ENCODE assay signal across 15 mouse cellular contexts in genomic region chr16:52333631-52334030, GRCm38 (mm10).
A peak's percentile ranks its signal among the peaks of the same experiment; 100 is the strongest.
DNase-seq lines count a peak whose midpoint lies in the region; ATAC-seq lines count a peak whose summit lies in the region.
"Had no signal": no experiment of that assay in that cellular context is flagged by ENCODE, and none has a peak within 500 bp of the region (broad histone marks: within the 10 kb centered on the region; RNA-seq: fewer than 3 reads in every experiment).

No protein-coding gene starts in this region.

- no peaks in the 10 kb centered on the region for H3K36me3 ChIP-seq in midbrain, embryonic 14.5 days (ENCODE audit: control insufficient read depth, insufficient read depth, low read length)
- no peaks in the 10 kb centered on the region for H3K36me3 ChIP-seq in midbrain, embryonic 11.5 days (ENCODE audit: control insufficient read depth, insufficient read depth, low read length)
- no peaks in the 10 kb centered on the region for H3K36me3 ChIP-seq in lung, embryonic 16.5 days (ENCODE audit: control insufficient read depth, insufficient read depth, low read length)
- no peaks in the 10 kb centered on the region for H3K36me3 ChIP-seq in forebrain, embryonic 16.5 days (ENCODE audit: control insufficient read depth, insufficient read depth)
- H3K36me3 ChIP-seq: embryonic facial prominence, embryonic 12.5 days had no signal

- H3K27me3 ChIP-seq in midbrain, embryonic 14.5 days (ENCODE audit: control insufficient read depth, insufficient read depth, low read length), result no peaks in the 10 kb centered on the region
- H3K27me3 ChIP-seq in midbrain, embryonic 11.5 days (ENCODE audit: control insufficient read depth, insufficient read depth, low read length), result no peaks in the 10 kb centered on the region
- no peaks in the 10 kb centered on the region for H3K27me3 ChIP-seq in lung, embryonic 16.5 days (ENCODE audit: control insufficient read depth, insufficient read depth, low read depth, low read length)
- H3K27me3 ChIP-seq in forebrain, embryonic 16.5 days (replicated peaks; ENCODE audit: control insufficient read depth, insufficient read depth, low read length), result no peaks in the 10 kb centered on the region
- H3K27me3 ChIP-seq: embryonic facial prominence, embryonic 12.5 days had no signal

- H3K9ac ChIP-seq in midbrain, embryonic 14.5 days (replicated peaks; ENCODE audit: low read length), result no peak overlapping the region
- H3K9ac ChIP-seq in midbrain, embryonic 11.5 days (ENCODE audit: low read length), result no peak overlapping the region
- H3K9ac ChIP-seq in lung, embryonic 16.5 days (ENCODE audit: low read length), result no peak overlapping the region
- no peak overlapping the region for H3K9ac ChIP-seq in forebrain, embryonic 16.5 days (replicated peaks; ENCODE audit: low read depth, low read length)
- H3K9ac ChIP-seq: embryonic facial prominence, embryonic 12.5 days had no signal

- no peak overlapping the region for H3K4me3 ChIP-seq in midbrain, embryonic 14.5 days (replicated peaks; ENCODE audit: low read depth, low read length)
- H3K4me3 ChIP-seq in midbrain, embryonic 11.5 days (ENCODE audit: low read depth, low read length), result no peak overlapping the region
- H3K4me3 ChIP-seq in lung, embryonic 16.5 days (ENCODE audit: low read length), result no peak overlapping the region
- H3K4me3 ChIP-seq in forebrain, embryonic 16.5 days (replicated peaks; ENCODE audit: low read length), result no peak overlapping the region
- H3K4me3 ChIP-seq: embryonic facial prominence, embryonic 12.5 days had no signal

- 82% methylated on average over 5 of the region's 5 CpGs for WGBS in midbrain, embryonic 14.5 days
- WGBS in midbrain, embryonic 11.5 days, result 75% methylated on average over 5 of the region's 5 CpGs
- 47% methylated on average over 5 of the region's 5 CpGs for WGBS in lung, embryonic 16.5 days
- 88% methylated on average over 5 of the region's 5 CpGs for WGBS in forebrain, embryonic 16.5 days

- intact Hi-C loops in heart, postnatal 25 days (cut with DNase I), result no loop called here

- H3K4me1 ChIP-seq in midbrain, embryonic 14.5 days (ENCODE audit: control insufficient read depth, insufficient read depth, low read length), result no peaks in the 10 kb centered on the region
- no peaks in the 10 kb centered on the region for H3K4me1 ChIP-seq in midbrain, embryonic 11.5 days (ENCODE audit: control insufficient read depth, insufficient read depth, low read length)
- peaks cover 22% of the 10 kb centered on the region for H3K4me1 ChIP-seq in lung, embryonic 16.5 days (replicated peaks; ENCODE audit: control insufficient read depth, insufficient read depth, low read length)
- H3K4me1 ChIP-seq in forebrain, embryonic 16.5 days (replicated peaks; ENCODE audit: control insufficient read depth, insufficient read depth, low read length), result no peaks in the 10 kb centered on the region
- H3K4me1 ChIP-seq: embryonic facial prominence, embryonic 12.5 days had no signal

- H3K9me3 ChIP-seq in midbrain, embryonic 14.5 days (ENCODE audit: control insufficient read depth, low read length), result no peaks in the 10 kb centered on the region
- H3K9me3 ChIP-seq in midbrain, embryonic 11.5 days (ENCODE audit: control insufficient read depth, low read length), result no peaks in the 10 kb centered on the region
- no peaks in the 10 kb centered on the region for H3K9me3 ChIP-seq in lung, embryonic 16.5 days (ENCODE audit: control insufficient read depth, low read length)
- H3K9me3 ChIP-seq in forebrain, embryonic 16.5 days (ENCODE audit: control insufficient read depth, low read length), result no peaks in the 10 kb centered on the region
- H3K9me3 ChIP-seq: embryonic facial prominence, embryonic 12.5 days had no signal

- ATAC-seq in midbrain, embryonic 14.5 days (ENCODE audit: low FRiP score, low TSS enrichment), result no peak
- no peak for ATAC-seq in midbrain, embryonic 11.5 days (ENCODE audit: low FRiP score)
- ATAC-seq in lung, embryonic 16.5 days (ENCODE audit: low read depth), result peak; percentile 97
- no peak for ATAC-seq in forebrain, embryonic 16.5 days
- ATAC-seq: hindbrain, postnatal 0 days; midbrain, embryonic 16.5 days had no signal

- H3K27ac ChIP-seq in midbrain, embryonic 14.5 days (replicated peaks; ENCODE audit: low read depth, low read length), result no peak overlapping the region
- no peak overlapping the region for H3K27ac ChIP-seq in midbrain, embryonic 11.5 days (ENCODE audit: low read depth, low read length)
- H3K27ac ChIP-seq in lung, embryonic 16.5 days (ENCODE audit: low read length), result peak overlapping the region; percentile 88
- H3K27ac ChIP-seq in forebrain, embryonic 16.5 days (ENCODE audit: low read length), result no peak overlapping the region
- H3K27ac ChIP-seq: embryonic facial prominence, embryonic 12.5 days; hindbrain, postnatal 0 days; macrophage had no signal

- H3K4me2 ChIP-seq in midbrain, embryonic 14.5 days (ENCODE audit: low read length), result no peak overlapping the region
- no peak overlapping the region for H3K4me2 ChIP-seq in midbrain, embryonic 11.5 days
- H3K4me2 ChIP-seq in lung, embryonic 16.5 days (ENCODE audit: low read depth, low read length), result no peak overlapping the region; the same call in 1 of the 2 replicates
- H3K4me2 ChIP-seq in forebrain, embryonic 16.5 days (ENCODE audit: low read length), result no peak overlapping the region
- H3K4me2 ChIP-seq: embryonic facial prominence, embryonic 12.5 days had no signal

- peak; percentile 20 for DNase-seq in midbrain, embryonic 14.5 days
- no peak for DNase-seq in midbrain, embryonic 11.5 days (ENCODE audit: low spot score, missing footprints)
- peak; percentile 6 for DNase-seq in liver
- DNase-seq in layer of hippocampus, postnatal 14 days (ENCODE audit: low spot score in 2 of 2), result no peak
- DNase-seq in heart, postnatal 25 days (ENCODE audit: low spot score), result no peak
- DNase-seq: cerebellum, adult 18-20 months; heart, postnatal 10 days; kidney, postnatal 4 days; right cerebral cortex, adult 18-20 months had no signal

Comparison
In these comparisons a context has a peak if more than half of its experiments do, and no peak if none do; other contexts are left out.
1. DNase-seq: peak in midbrain, embryonic 14.5 days (single experiment) and liver (single experiment); none in midbrain, embryonic 11.5 days (single experiment), layer of hippocampus, postnatal 14 days (0 of 2) and heart, postnatal 25 days (single experiment).